Mouse (Mus musculus) monocyte, adult 59 days (primary cell): ENCODE measurements around the gene Tas2r130. TPM values are rescaled to one million over a fixed set of nuclear protein-coding genes. Genes with fewer than 3 reads are reported as not detected.

Experiments used
- total RNA-seq, 2 experiments: library from RNA; stranded (reverse); gene quantifications; one replicate each; pipeline ENCODE4 v1.2.4; 2023

The Tas2r130 gene
- not detected for total RNA-seq

DNA sequence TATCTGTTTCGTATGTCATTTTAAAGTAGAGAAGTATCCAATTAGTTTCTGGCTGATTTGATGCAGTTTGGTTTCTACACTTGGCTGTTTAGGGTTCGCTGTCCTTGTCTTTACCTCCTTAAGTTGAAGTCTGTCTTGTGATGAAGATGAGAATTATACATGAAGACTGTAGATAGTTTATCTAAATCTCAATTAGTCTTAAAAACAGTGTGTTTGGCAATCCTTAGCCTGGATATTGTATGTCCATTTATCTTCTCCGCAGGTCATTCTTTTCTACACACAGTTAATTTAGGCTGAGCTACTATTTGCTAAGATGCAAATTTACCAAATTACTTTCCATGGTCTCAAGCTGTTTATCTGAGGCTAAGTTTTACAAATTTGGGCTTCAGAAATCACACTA is at the start of gene Tas2r130:
Tas2r130 (minus strand) TSS at position 101 of the 400 bp plus-strand sequence.

GRCm38 (mm10) chr6:131678786-131679185 is 48.1 kb upstream of the Tas2r130 start, which contains the start of gene Tas2r106:
TSS of gene Tas2r106 (minus strand) at chr6:131678886.

DNA sequence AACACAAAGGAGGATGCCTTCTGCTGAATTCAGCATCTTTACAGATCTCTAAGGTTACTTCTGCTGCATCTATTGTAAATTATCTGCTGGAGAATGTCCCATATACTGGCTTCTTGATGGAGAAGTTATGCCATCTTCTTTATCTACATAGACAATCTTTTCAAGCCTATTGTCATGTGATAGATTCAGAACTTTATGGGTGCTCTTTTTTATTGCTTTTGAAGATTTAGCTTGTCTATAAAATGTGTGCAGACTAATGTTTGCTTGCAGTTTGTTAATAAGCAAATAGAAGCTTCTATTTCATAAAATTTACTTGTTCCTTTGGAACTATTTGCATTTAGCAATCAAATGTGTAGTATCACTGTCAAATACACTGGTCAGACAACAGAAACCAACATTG is 29.3 kb upstream of the Tas2r130 start, which contains the start of gene Tas2r107:
Tas2r107 (minus strand) TSS at position 101 of the 400 bp plus-strand sequence.

Other genes with a start within 250 kb of the Tas2r130 start
- gene Ybx3, start 242.4 kb downstream of the Tas2r130 start, total RNA-seq = 100 to 1,000 TPM; 129 to 131 TPM
- gene 5430401F13Rik, start 144.5 kb downstream of the Tas2r130 start, total RNA-seq = not detected
- not detected for gene Gm6619, start 144.5 kb downstream of the Tas2r130 start, total RNA-seq
- gene Tas2r107, start 29.2 kb upstream of the Tas2r130 start, total RNA-seq = not detected
- gene Tas2r106, start 48.0 kb upstream of the Tas2r130 start, total RNA-seq = not detected
- gene Tas2r104, start 54.8 kb upstream of the Tas2r130 start, total RNA-seq = not detected
- not detected for gene Tas2r105, start 56.6 kb upstream of the Tas2r130 start, total RNA-seq
- not detected for gene Tas2r114, start 59.2 kb upstream of the Tas2r130 start, total RNA-seq